12 mouse cellular contexts compared by ENCODE assay signal in the genomic region with DNA sequence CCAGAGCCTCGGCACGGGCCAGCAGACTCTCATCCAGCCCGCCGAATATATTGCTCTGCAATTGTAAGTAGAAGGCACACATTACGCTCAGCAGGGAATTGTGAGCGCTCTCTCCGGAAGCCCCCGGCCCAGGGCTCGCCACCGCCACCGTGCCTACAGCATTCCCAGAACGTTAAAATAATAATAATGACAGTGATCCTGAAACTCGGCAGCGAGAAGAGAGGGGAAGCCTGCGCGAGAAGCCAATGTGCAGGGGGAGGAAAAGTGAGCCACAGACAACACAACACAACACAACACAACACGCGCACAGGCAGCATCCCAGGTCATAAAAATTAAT. TPM values are rescaled to one million over a fixed set of nuclear protein-coding genes. Genes with fewer than 3 reads are reported as not detected.
DNase-seq lines count a peak whose midpoint lies in the region; ATAC-seq lines count a peak whose summit lies in the region.
"Had no signal": no experiment of that assay in that cellular context is flagged by ENCODE, and none has a peak within 500 bp of the region (broad histone marks: within the 10 kb centered on the region; RNA-seq: fewer than 3 reads in every experiment).

No protein-coding gene starts in this region.

- H3K9ac ChIP-seq in heart, embryonic 15.5 days = no peak overlapping the region
- no peak overlapping the region for H3K9ac ChIP-seq in embryonic facial prominence, embryonic 12.5 days
- peak overlapping the region; percentile 61; the same call in 1 of the 2 replicates for H3K9ac ChIP-seq in hindbrain, embryonic 16.5 days (ENCODE audit: low read depth, low read length)
- H3K9ac ChIP-seq in midbrain, embryonic 16.5 days (ENCODE audit: low read depth, low read length) = peak overlapping the region; percentile 71

- no peaks in the 10 kb centered on the region for H3K36me3 ChIP-seq in heart, embryonic 15.5 days
- no peaks in the 10 kb centered on the region for H3K36me3 ChIP-seq in embryonic facial prominence, embryonic 12.5 days
- no peaks in the 10 kb centered on the region for H3K36me3 ChIP-seq in hindbrain, embryonic 16.5 days (ENCODE audit: control insufficient read depth, insufficient read depth, low read length)
- no peaks in the 10 kb centered on the region for H3K36me3 ChIP-seq in midbrain, embryonic 16.5 days (ENCODE audit: control insufficient read depth, insufficient read depth, low read length)

- under 1% methylated on average over 18 of the region's 18 CpGs for WGBS in heart, embryonic 15.5 days
- 1% methylated on average over 18 of the region's 18 CpGs for WGBS in embryonic facial prominence, embryonic 12.5 days
- 2% methylated on average over 18 of the region's 18 CpGs for WGBS in hindbrain, embryonic 16.5 days
- under 1% methylated on average over 18 of the region's 18 CpGs for WGBS in midbrain, embryonic 16.5 days

- no peak for DNase-seq in heart, postnatal 10 days
- no peak for DNase-seq in cerebellum, postnatal 25 days
- DNase-seq in right cerebral cortex, postnatal 25 days = no peak
- no peak for DNase-seq in c-Kit-positive CD71-positive TER-119-positive erythroid progenitor cells, embryonic 14.5 days (ENCODE audit: low spot score)

- peaks cover 32% of the 10 kb centered on the region for H3K4me1 ChIP-seq in heart, embryonic 15.5 days (replicated peaks)
- peaks cover 22% of the 10 kb centered on the region for H3K4me1 ChIP-seq in embryonic facial prominence, embryonic 12.5 days
- H3K4me1 ChIP-seq in hindbrain, embryonic 16.5 days (ENCODE audit: control insufficient read depth, insufficient read depth, low read depth, low read length) = peaks cover 26% of the 10 kb centered on the region
- H3K4me1 ChIP-seq in midbrain, embryonic 16.5 days (ENCODE audit: control insufficient read depth, insufficient read depth, low read length) = peaks cover 19% of the 10 kb centered on the region

- intact Hi-C loops in heart, postnatal 10 days (cut with DNase I) = no loop called here

- peak overlapping the region; percentile 46 for H3K4me3 ChIP-seq in heart, embryonic 15.5 days
- H3K4me3 ChIP-seq in embryonic facial prominence, embryonic 12.5 days = peak overlapping the region; percentile 39
- H3K4me3 ChIP-seq in hindbrain, embryonic 16.5 days (ENCODE audit: low read length) = peak overlapping the region; percentile 52
- peak overlapping the region; percentile 52 for H3K4me3 ChIP-seq in midbrain, embryonic 16.5 days (ENCODE audit: low read depth, low read length)
- H3K4me3 ChIP-seq: myocyte had no signal

- no peak overlapping the region for H3K27ac ChIP-seq in heart, embryonic 15.5 days
- no peak overlapping the region for H3K27ac ChIP-seq in embryonic facial prominence, embryonic 12.5 days
- H3K27ac ChIP-seq in hindbrain, embryonic 16.5 days (ENCODE audit: low read depth, low read length) = no peak overlapping the region
- peak overlapping the region; percentile 81 for H3K27ac ChIP-seq in midbrain, embryonic 16.5 days (ENCODE audit: low read length)

- H3K27me3 ChIP-seq in heart, embryonic 15.5 days = peaks cover 89% of the 10 kb centered on the region
- peaks cover 85% of the 10 kb centered on the region for H3K27me3 ChIP-seq in embryonic facial prominence, embryonic 12.5 days
- H3K27me3 ChIP-seq in hindbrain, embryonic 16.5 days (replicated peaks; ENCODE audit: control insufficient read depth, insufficient read depth, low read length) = peaks cover 30% of the 10 kb centered on the region
- H3K27me3 ChIP-seq in midbrain, embryonic 16.5 days (ENCODE audit: control insufficient read depth, insufficient read depth, low read depth, low read length) = peaks cover 30% of the 10 kb centered on the region

- no peak for ATAC-seq in heart, embryonic 15.5 days (replicated peaks; ENCODE audit: insufficient number of reproducible peaks, insufficient read depth, low FRiP score, low read depth)
- ATAC-seq in embryonic facial prominence, embryonic 12.5 days (ENCODE audit: insufficient number of reproducible peaks, insufficient read depth, low FRiP score, low TSS enrichment) = no peak
- no peak for ATAC-seq in hindbrain, embryonic 16.5 days
- ATAC-seq in midbrain, embryonic 16.5 days = 0 out of 2 replicates have a peak, but pooled peaks have one; percentile 6

- H3K4me2 ChIP-seq in heart, embryonic 15.5 days = peak overlapping the region; percentile 79
- peak overlapping the region; percentile 65 for H3K4me2 ChIP-seq in embryonic facial prominence, embryonic 12.5 days (replicated peaks)
- peak overlapping the region; percentile 90 for H3K4me2 ChIP-seq in hindbrain, embryonic 16.5 days (ENCODE audit: low read length)
- H3K4me2 ChIP-seq in midbrain, embryonic 16.5 days (ENCODE audit: low read length) = peak overlapping the region; percentile 92

- H3K9me3 ChIP-seq in heart, embryonic 15.5 days (replicated peaks) = no peaks in the 10 kb centered on the region
- H3K9me3 ChIP-seq in embryonic facial prominence, embryonic 12.5 days = no peaks in the 10 kb centered on the region
- no peaks in the 10 kb centered on the region for H3K9me3 ChIP-seq in hindbrain, embryonic 16.5 days (ENCODE audit: control insufficient read depth, low read length)
- H3K9me3 ChIP-seq in midbrain, embryonic 16.5 days (replicated peaks; ENCODE audit: control insufficient read depth, low read length, poor library complexity, severe bottlenecking) = no peaks in the 10 kb centered on the region

RNA-seq across cellular contexts. Expression of a gene that starts 0.9 kb away (rescaled TPM):
- not detected in 2 replicates for polyA plus RNA-seq in heart, embryonic 15.5 days (2015; fragmentation: Nextera tagmentation; extraction: Ambion mirVana)
- total RNA-seq in heart, postnatal 10 days (2021) = not detected
- 0.54 and 1.1 TPM in 2 replicates for polyA plus RNA-seq in embryonic facial prominence, embryonic 12.5 days (2016; fragmentation: Nextera tagmentation; extraction: Ambion mirVana)
- 5.2 and 5.3 TPM in 2 replicates for polyA plus RNA-seq in hindbrain, embryonic 16.5 days (2015; fragmentation: Nextera tagmentation; extraction: Ambion mirVana)
- 15.3 and 24.7 TPM in 2 replicates for polyA plus RNA-seq in midbrain, embryonic 16.5 days (2015; fragmentation: Nextera tagmentation; extraction: Ambion mirVana)
- total RNA-seq: heart, postnatal 25 days had no signal
- polyA plus RNA-seq: C2C12; liver, embryonic 11.5 days; myocyte had no signal

Comparison
In these comparisons a context has a peak if more than half of its experiments do, and no peak if none do; other contexts are left out.
1. H3K9ac ChIP-seq: peak in hindbrain, embryonic 16.5 days (single experiment) and midbrain, embryonic 16.5 days (single experiment); none in heart, embryonic 15.5 days (single experiment) and embryonic facial prominence, embryonic 12.5 days (single experiment).
2. Peak in every context shown above with its lines, with median percentiles within 50 percentile points of each other: H3K4me2 ChIP-seq and H3K4me3 ChIP-seq.